Mouse (Mus musculus): Measurements from ENCODE around the gene Tbc1d5. TPM values are rescaled to one million over a fixed set of nuclear protein-coding genes. Genes with fewer than 3 reads are reported as not detected.

The Tbc1d5 gene
- polyA plus RNA-seq, 1 experiment from 2014 or later: 4.9 TPM

DNA sequence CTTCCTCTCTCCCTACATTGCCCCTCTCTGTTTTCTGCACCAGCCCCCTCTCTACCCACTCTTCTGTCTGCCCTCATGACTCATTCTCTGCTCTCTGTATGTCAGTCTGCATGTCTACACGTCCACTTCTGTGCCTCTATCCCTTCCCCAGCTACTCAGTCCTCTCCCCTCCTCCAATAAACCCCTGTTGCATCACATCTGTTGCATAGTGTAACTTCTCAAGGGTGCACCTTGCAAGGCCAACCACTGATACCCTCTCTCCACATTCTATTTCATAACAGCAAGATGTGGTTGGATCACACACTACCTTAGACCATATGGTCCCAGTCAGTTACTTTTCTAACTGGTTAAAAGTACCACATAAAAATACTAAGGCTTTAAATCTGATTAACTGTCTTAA, 74.9 kb downstream of the Tbc1d5 start:
- no peak for DNase-seq (ENCODE audit: low spot score)

- DNase-seq (ENCODE audit: low spot score): no peak
These were observed 135.3 kb downstream of the Tbc1d5 start for GRCm38 (mm10) chr17:51043869-51044268.

DNA sequence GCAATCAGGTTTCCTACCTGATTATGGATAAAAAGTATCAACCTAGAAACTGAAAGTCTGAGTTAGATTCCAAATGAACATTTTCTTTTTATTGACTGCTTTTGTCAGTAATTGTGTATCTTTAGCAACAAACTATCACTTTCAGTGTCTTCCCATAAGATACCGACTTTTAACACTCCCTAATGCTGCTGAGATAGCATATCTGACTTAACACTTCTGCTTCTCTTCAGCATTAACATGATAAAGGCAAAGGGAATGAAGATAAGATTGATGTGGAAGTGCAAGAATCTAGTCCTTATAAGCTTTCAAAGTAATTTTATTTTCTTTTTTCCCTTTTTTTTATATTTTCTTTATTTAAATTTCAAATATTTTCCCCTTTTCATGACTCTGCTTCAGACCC, 138.3 kb downstream of the Tbc1d5 start:
- DNase-seq (ENCODE audit: low spot score): no peak

DNA sequence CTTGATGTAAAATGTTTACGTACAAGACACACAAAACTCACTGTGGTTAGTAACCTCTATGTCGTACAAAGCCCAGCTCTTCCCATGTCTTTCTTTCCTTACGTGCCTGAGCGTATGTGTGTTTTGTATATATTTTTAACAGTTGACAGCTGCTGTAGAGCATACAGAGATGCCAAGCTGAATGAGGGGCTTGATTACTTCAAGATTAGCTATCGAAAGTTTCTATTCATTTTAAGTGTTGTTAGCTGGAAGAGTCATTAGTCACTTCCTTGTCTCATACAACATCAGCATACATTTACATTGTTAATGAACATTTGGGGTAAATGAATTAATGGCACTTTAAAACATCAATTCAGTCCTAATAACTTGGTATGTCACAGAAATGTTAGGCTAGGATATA, 155.9 kb downstream of the Tbc1d5 start:
- no peak for DNase-seq (ENCODE audit: low spot score)

DNA sequence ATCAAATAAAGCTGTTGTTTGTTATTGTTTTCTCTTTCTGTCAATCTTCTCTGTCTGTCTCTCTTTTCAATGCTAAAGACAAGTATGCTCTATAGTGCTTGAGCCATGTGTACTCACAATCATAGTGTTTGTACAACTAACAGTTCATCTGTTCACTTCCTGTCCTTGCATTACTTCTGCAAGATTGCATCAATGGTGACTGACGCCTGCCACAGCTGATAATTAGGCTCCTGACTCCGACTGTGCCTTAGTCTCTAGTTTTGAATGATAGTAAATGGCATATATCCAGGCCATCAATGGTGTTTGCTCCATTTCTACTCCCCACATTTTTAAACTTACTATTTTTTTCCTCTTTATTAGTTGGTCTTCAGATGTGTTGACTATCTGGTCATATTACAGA, 162.8 kb downstream of the Tbc1d5 start:
- DNase-seq (ENCODE audit: low spot score): no peak

DNA sequence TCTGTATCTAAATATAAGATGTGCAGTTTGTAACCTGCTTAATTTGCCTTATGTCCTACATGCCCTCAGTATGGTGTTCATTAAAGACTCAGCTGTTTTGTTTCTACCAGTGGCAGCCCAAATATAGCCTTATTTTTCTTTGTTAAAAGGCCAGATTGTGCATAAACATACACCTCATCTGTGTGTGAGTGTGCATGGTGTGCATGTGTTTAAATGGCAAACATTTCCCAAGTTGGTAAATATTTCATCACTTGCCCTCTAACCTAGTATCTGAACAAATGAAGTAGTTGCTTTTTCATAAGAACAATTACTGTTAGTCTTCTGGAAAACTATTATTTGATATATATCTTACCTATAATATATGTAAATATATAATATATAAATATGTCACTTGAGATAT, 165.2 kb downstream of the Tbc1d5 start:
- no peak for DNase-seq (ENCODE audit: low spot score)

DNA sequence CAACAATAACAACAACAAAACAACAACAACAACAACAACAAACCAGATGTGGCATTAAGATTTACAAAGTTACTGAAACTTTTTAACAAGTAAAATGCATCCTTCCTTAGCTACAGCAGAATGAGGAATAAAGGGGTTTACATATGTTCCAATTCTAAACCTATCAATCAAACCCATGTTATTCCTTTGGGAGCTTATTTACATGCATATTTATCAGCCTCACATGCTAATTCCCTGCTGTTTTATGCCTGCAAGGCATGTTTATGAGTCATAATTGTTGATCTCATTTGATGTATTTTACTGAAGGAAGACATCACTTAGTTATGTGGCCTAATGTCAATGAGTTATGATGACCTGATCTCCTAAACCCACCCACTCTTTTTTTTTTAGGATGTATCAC, 176.0 kb downstream of the Tbc1d5 start:
- no peak for DNase-seq (ENCODE audit: low spot score)

DNA sequence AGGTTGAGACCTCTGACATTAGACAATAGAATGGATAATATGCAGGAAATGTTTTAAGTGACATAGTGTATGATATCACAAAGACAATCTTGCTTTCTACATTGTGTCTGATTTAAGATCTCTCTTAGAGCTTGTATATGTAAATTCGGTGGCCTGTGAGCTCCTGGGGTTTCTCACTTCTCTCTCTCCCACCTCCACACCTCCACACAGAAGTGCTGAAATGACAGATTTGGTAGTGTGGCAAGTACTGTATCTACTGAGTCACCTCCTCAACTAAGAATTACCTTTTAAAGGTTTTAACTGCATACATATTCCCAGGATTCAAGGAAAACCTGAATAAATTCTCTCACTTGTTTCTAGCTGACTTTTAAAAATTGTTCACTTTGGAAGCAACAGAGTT, 180.9 kb downstream of the Tbc1d5 start:
- DNase-seq (ENCODE audit: low spot score): no peak

GRCm38 (mm10) chr17:50993294-50993993, 185.7 kb downstream of the Tbc1d5 start:
- DNase-seq (ENCODE audit: low spot score): no peak

DNA sequence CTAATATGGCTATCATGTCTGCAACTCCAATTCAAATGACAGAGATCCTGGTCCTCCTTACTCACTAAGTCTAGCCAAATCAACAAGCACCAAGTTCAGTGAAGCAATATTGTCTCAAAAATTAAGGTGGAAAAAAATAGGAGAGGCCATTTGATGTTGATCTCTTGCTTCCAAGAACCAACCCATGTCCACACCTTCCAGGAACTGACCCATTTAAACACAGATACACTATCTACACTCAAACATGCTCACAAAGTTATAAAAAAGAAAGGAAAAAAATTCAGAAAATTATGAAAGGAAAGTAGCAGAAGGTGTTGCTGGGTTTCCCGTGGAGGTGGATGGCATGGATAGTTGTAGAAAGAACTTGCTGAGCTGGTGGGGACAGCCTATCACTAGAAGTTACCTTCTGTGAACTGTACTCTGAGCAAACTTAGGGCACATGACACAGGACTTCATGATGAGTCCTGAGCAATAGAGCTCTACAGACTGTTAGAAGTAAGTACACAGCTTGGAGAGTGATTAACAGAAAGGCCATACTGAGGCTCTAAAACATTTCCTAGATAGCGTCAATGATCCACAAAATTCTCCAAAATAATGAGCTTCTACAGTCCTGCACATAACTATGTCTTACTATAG, 188.3 kb downstream of the Tbc1d5 start:
- no peak for DNase-seq (ENCODE audit: low spot score)

- peak; percentile 12 for DNase-seq (ENCODE audit: low spot score)
These were observed 191.2 kb downstream of the Tbc1d5 start for GRCm38 (mm10) chr17:50987935-50988334.

DNA sequence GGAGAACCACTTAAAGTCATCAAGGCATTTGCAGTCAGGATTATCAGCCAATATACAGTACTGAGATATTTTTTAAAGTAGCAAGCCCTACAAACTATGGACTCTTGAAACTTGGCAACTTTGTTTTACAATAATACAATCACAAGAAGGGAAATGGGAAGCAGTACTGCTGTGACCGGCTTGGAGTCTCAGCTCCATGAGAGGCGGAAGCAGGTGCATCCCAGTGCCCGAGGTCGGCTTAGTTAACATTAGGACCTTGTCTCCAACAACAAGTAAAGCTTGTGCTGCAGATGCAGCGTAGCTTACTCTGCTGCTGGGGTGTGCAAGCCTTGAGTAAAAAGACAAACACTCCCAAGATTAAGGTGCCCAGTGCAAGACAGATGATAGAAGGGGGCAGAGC, 197.2 kb downstream of the Tbc1d5 start:
- no peak for DNase-seq (ENCODE audit: low spot score)

GRCm38 (mm10) chr17:50972142-50972541, 207.0 kb downstream of the Tbc1d5 start:
- DNase-seq (ENCODE audit: low spot score): peak; percentile 11

DNA sequence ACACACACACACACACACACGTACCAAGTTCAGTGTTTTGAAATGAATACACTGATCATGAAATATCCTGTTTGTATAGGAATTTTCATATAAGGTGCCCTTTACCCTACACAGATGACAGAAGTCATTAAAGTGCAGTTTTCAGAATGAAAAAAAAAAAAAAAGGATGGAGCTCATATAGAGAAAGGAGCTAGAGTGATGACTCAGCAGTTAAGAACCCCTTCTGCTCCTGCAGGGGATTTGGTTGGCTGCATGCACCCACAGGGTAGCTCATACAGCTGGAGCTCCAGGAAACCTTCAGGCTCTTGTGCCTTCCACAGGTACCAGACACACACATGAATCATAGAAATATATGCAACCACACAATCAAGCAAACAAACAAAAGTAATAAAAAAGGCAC, 213.0 kb downstream of the Tbc1d5 start:
- no peak for DNase-seq (ENCODE audit: low spot score)

GRCm38 (mm10) chr17:50954313-50954712, 224.8 kb downstream of the Tbc1d5 start:
- DNase-seq (ENCODE audit: low spot score): no peak

- DNase-seq (ENCODE audit: low spot score): no peak
These were observed 256.8 kb downstream of the Tbc1d5 start for GRCm38 (mm10) chr17:50922308-50922707.

DNA sequence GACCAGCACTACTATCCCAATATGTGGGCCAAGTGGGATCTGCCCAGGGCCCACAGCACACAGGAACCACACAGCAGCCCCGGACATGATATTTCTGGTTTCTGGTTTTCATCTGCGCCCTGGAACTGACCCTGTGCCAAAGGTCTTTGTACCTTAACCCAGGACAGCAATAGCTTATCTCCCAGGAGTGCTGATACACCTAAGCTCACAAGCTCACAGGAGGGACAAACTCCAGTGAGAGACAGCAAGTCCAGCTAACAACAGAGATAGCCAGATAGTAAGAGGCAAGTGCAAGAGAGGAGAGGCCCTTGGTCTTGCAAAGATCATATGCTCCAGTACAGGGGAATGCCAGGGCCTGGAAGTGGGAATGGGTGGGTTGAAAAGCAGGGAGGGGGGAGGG, 263.9 kb downstream of the Tbc1d5 start:
- DNase-seq (ENCODE audit: low spot score): no peak

- no peak for DNase-seq (ENCODE audit: low spot score)
These were observed 270.4 kb downstream of the Tbc1d5 start for GRCm38 (mm10) chr17:50908568-50909335.

GRCm38 (mm10) chr17:50908160-50908559, 271.0 kb downstream of the Tbc1d5 start:
- DNase-seq (ENCODE audit: low spot score): no peak

- DNase-seq (ENCODE audit: low spot score): no peak
These were observed 272.5 kb downstream of the Tbc1d5 start for GRCm38 (mm10) chr17:50906630-50907029.

GRCm38 (mm10) chr17:50904463-50904862, 274.7 kb downstream of the Tbc1d5 start:
- no peak for DNase-seq (ENCODE audit: low spot score)

DNA sequence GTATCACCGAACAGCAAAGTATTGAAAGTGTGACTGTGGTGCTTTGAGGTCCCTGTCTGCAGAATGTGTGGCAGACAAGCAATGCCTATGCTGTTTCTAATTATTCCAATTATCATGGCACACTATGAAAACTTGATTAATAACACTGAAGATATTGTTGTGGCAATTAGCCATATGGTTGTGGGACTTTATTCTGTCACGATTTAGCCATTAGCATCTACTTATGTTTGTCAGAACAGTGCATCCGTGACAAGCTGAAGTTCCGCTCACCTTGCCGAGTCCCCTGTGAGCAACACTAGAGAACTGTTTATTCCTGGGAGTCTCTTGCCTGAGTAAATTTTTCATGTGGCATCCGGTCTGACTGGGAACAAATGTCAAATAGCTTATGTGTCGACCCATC, 281.3 kb downstream of the Tbc1d5 start:
- no peak for DNase-seq (ENCODE audit: low spot score)

- DNase-seq (ENCODE audit: low spot score): no peak
These were observed 289.7 kb downstream of the Tbc1d5 start for GRCm38 (mm10) chr17:50889475-50889874.

Data from thymus, postnatal 0 days (tissue).